Mouse (Mus musculus): Measurements from ENCODE around the gene Gm10471.
"Not testable (repeated sequence)": the region's sequence is repeated elsewhere in the genome, so short reads cannot be mapped to it uniquely, and the experiment has no call there.

Gene Gm10471

GRCm38 (mm10) chr5:26089191-26089590 is at the start of gene Gm10471:
TSS of gene Gm10471 (minus strand) at chr5:26089291.
- not testable (repeated sequence) for DNase-seq

GRCm38 (mm10) chr5:26121321-26121720 is 32.2 kb upstream of the Gm10471 start, which contains the start of gene Gm10220:
TSS of gene Gm10220 (minus strand) at chr5:26121421.
- DNase-seq: not testable (repeated sequence)

GRCm38 (mm10) chr5:26105262-26105661 is 16.2 kb upstream of the Gm10471 start, which contains the start of gene 5031410I06Rik:
TSS of gene 5031410I06Rik (minus strand) at chr5:26105362.
- DNase-seq: not testable (repeated sequence)

GRCm38 (mm10) chr5:26079023-26079422 is 10.1 kb downstream of the Gm10471 start:
- DNase-seq: not testable (repeated sequence)

GRCm38 (mm10) chr5:26070716-26071115 is 18.4 kb downstream of the Gm10471 start:
- DNase-seq: no peak

- not testable (repeated sequence) for DNase-seq
Measured at GRCm38 (mm10) chr5:26058481-26058880, 30.6 kb downstream of the Gm10471 start, which contains the start of gene Gm7347. TSS of gene Gm7347 (minus strand) at chr5:26058581.

- DNase-seq: not testable (repeated sequence)
Measured at GRCm38 (mm10) chr5:26039458-26039857, 49.6 kb downstream of the Gm10471 start, which contains the start of gene Speer4a. TSS of gene Speer4a (minus strand) at chr5:26039558.

Measured in thymus, postnatal 14 days (tissue).